Mouse (Mus musculus): ENCODE data around the gene Ccp110. TPM values are rescaled to one million over a fixed set of nuclear protein-coding genes. Genes with fewer than 3 reads are reported as not detected.

The Ccp110 gene
- total and polyA plus RNA-seq, 3 experiments, result 10.6 to 16.3 (median 13.4) TPM

DNA sequence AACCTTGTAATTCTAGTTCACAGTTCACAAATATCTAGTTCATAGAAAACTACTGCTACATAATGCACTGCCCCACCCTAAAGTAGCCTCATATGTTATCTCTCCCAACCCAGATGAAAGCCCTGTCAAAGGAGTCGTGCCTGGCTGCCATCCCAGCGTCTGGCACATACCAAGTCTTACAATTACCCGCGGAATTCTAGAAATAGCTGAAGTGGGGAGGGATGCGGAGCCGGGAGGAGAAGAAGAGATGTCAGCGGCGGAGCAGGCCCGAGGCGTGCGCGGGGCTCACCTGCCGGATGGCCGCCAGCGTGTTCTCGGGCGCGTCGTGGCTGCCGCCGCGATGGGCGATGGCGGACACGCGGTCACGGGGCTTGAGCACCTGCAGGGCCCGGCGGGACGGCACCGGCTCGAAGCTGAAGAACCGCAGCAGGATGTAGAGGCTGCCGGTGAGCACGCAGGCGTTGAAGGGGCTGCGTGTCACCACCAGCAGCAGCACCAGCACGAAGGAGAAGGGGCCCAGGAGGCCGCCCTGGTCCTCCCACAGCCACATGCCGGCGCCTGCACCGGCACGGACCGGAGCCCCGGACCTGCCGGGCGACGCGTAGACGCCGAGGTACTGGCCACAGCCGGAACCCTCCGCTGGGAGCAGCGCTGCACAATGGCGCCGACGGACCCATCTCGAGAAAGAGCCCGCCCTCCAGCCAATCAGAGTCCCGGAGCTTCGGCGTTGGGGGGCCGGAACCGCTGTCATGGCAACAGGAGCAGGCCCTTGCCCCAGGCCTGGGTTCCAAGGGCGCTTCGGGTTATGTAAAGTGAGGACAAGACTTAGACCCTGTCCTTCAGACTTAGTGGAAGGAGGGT, 7.0 kb upstream of the Ccp110 start, which contains the start of gene Gde1 (continued):
- TF ChIP-seq CTCF (conservative IDR thresholded peaks at IDR 0.05 in 1 of 2, IDR thresholded peaks at IDR 0.05 in 1 of 2; ENCODE audit: low read depth in 2 of 2, low read length in 2 of 2) (no peak), USF1 (IDR thresholded peaks at IDR 0.05; ENCODE audit: low read depth, low read length) (no peak), HCFC1 (IDR thresholded peaks at IDR 0.05; ENCODE audit: low read depth, low read length) (peak; percentile 76), EP300 (IDR thresholded peaks at IDR 0.05; ENCODE audit: low read length) (no peak), BHLHE40 (IDR thresholded peaks at IDR 0.05; ENCODE audit: low read depth, low read length) (peak; percentile 85), NELFE (IDR thresholded peaks at IDR 0.05; ENCODE audit: low read depth, low read length) (peak; percentile 75), SMC3 (IDR thresholded peaks at IDR 0.05; ENCODE audit: low read depth, low read length) (no peak), NRF1 (IDR thresholded peaks at IDR 0.05; ENCODE audit: low read depth, low read length) (peak; percentile 38; the same call in 1 of the 2 replicates), JUND (conservative IDR thresholded peaks at IDR 0.05; ENCODE audit: low read depth, low read length) (no peak), USF2 (conservative IDR thresholded peaks at IDR 0.05; ENCODE audit: low read depth, low read length) (no peak)

DNA sequence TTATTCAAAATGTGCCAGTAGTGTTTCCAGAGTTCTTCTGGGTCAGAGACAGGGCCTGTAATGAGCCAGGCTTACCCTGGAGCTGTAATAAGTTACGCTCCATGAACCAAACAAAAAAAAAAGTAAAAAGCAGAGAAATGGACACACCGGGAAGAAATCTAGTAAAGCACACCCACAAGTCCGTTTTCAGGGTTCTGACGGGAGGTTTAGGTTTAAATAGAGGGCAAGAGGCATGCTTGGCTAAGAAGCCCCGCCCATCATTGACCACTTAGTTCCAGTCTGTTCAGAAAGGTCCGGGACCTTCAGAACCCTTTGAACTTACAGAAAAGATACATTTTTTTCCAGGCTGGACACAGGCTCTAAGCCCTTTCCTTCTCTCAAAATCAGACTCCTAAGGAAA, 6.3 kb upstream of the Ccp110 start:
- no peak for DNase-seq (ENCODE audit: extremely low read depth)
- peak overlapping the region; percentile 35 for H3K9ac ChIP-seq (ENCODE audit: insufficient read depth, low read depth)
- no peaks in the 10 kb centered on the region for H3K27me3 ChIP-seq (replicated peaks)
- in situ Hi-C loops (cut with MboI; ENCODE audit: low pct_ligation_motif_present, low pct_unique_long_range_greater_than_20kb, low sequenced_read_pairs), result no loop called here
- TF ChIP-seq MAFK (IDR thresholded peaks at IDR 0.05; ENCODE audit: insufficient replicate concordance, low read length) (no peak), MYC (IDR thresholded peaks at IDR 0.05; ENCODE audit: low read depth, low read length) (0 out of 2 replicates have a peak, but pooled peaks have one; percentile 10), POLR2A (IDR thresholded peaks at IDR 0.05; ENCODE audit: low read depth, low read length) (no peak)
- H3K9me3 ChIP-seq (replicated peaks; ENCODE audit: low read length), result no peaks in the 10 kb centered on the region
- dilution Hi-C loops (cut with MboI; ENCODE audit: extremely low pct_ligation_motif_present, extremely low pct_unique_long_range_greater_than_20kb, low sequenced_read_pairs), result no loop called here
- H3K4me1 ChIP-seq (ENCODE audit: control insufficient read depth in 1 of 2, insufficient read depth in 2 of 2), result peaks cover 3 to 24% of the 10 kb centered on the region in 2 experiments; a peak in 3 of 4 replicates
- H3K27ac ChIP-seq (ENCODE audit: insufficient read depth, low read depth), result no peak overlapping the region
- H3K36me3 ChIP-seq (replicated peaks in 1 of 2; ENCODE audit: control insufficient read depth in 1 of 2, insufficient read depth in 1 of 2, low read length in 1 of 2), result peaks cover 5 to 6% of the 10 kb centered on the region in 2 experiments
- H3K79me2 ChIP-seq (replicated peaks; ENCODE audit: control insufficient read depth, extremely low read depth, insufficient read depth, poor library complexity, severe bottlenecking), result peaks cover 34% of the 10 kb centered on the region
- H3K4me3 ChIP-seq (replicated peaks in 1 of 3; ENCODE audit: low read depth in 2 of 3, low read length in 2 of 3, poor library complexity in 1 of 3), result peak overlapping the region in 2 of 3 experiments; percentile 14 to 79
- peak overlapping the region; percentile 69; the same call in 1 of the 2 replicates for H3K4me2 ChIP-seq (ENCODE audit: insufficient read depth, low read depth, poor library complexity, severe bottlenecking)

DNA sequence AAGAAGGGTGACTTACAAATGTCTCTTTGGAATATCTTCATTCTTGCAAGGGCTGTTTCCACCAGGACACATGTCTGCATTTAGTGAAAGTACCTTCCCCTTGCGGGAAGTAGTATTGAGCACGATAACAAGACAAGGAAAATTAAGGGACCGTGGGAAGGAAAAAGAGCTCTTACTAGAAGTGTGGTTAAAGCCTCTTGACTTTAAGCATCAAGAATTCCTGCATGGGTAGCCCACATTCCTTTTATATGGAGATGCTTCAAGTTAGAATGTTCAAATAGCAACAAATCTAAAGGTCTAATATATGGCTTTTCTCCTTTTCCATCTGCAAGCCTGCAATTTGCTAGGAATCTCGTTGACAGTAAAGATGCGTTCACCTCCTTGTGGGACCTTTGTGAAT, 5.9 kb upstream of the Ccp110 start:
- no peak for TF ChIP-seq CHD1 (IDR thresholded peaks at IDR 0.05; ENCODE audit: low read depth, low read length)
- no peak for TF ChIP-seq NELFE (IDR thresholded peaks at IDR 0.05; ENCODE audit: low read depth, low read length)
- no peak for TF ChIP-seq E2F4 (IDR thresholded peaks at IDR 0.05; ENCODE audit: insufficient replicate concordance, low read depth, low read length)
- no peak for TF ChIP-seq ZC3H11A (IDR thresholded peaks at IDR 0.05; ENCODE audit: low read depth, low read length)
- H3K4me1 ChIP-seq (ENCODE audit: control insufficient read depth in 1 of 2, insufficient read depth in 2 of 2), result peaks cover 3 to 23% of the 10 kb centered on the region in 2 experiments; a peak in 3 of 4 replicates
- dilution Hi-C loops (cut with MboI; ENCODE audit: extremely low pct_ligation_motif_present, extremely low pct_unique_long_range_greater_than_20kb, low sequenced_read_pairs), result no loop called here
- H3K4me2 ChIP-seq (ENCODE audit: insufficient read depth, low read depth, poor library complexity, severe bottlenecking), result no peak overlapping the region
- no peak overlapping the region for H3K27ac ChIP-seq (ENCODE audit: insufficient read depth, low read depth)
- H3K36me3 ChIP-seq (replicated peaks in 1 of 2; ENCODE audit: control insufficient read depth in 1 of 2, insufficient read depth in 1 of 2, low read length in 1 of 2), result peaks cover 3% of the 10 kb centered on the region in 2 experiments
- no peak overlapping the region for H3K4me3 ChIP-seq (replicated peaks in 1 of 3; ENCODE audit: low read depth in 2 of 3, low read length in 2 of 3, poor library complexity in 1 of 3)
- no peak for DNase-seq (ENCODE audit: extremely low read depth)
- peaks cover 32% of the 10 kb centered on the region for H3K79me2 ChIP-seq (replicated peaks; ENCODE audit: control insufficient read depth, extremely low read depth, insufficient read depth, poor library complexity, severe bottlenecking)
- in situ Hi-C loops (cut with MboI; ENCODE audit: low pct_ligation_motif_present, low pct_unique_long_range_greater_than_20kb, low sequenced_read_pairs), result no loop called here
- no peaks in the 10 kb centered on the region for H3K27me3 ChIP-seq (replicated peaks)
- no peak overlapping the region for H3K9ac ChIP-seq (ENCODE audit: insufficient read depth, low read depth)
- no peaks in the 10 kb centered on the region for H3K9me3 ChIP-seq (replicated peaks; ENCODE audit: low read length)

Data from CH12.LX (cell line).